Mouse (Mus musculus) liver, postnatal 0 days (tissue): ENCODE results near the gene Spry1.

Experiments used
- CTCF ChIP-seq: sonication (generic); IDR thresholded peaks from 2 replicates; pipeline ENCODE4 v1.5.1; 2016; ENCODE audit warnings: antibody characterized with exemption, low read depth
- EP300 ChIP-seq: IDR thresholded peaks from 2 replicates; pipeline ENCODE4 v1.6.1; 2016; ENCODE audit warnings: antibody characterized with exemption, low read depth, mild to moderate bottlenecking

GRCm38 (mm10) chr3:37686219-37686618 is 46.5 kb downstream of the Spry1 start:
- TF ChIP-seq CTCF (no peak), EP300 (no peak)
